Mouse (Mus musculus) cortical plate, adult 2 months (tissue): ENCODE data around the gene Adam22.

Experiments
- CTCF ChIP-seq: fragments of 200-500 bp; IDR thresholded peaks from 2 replicates; pipeline ENCODE4 v1.5.1; 2011; ENCODE audit warnings: mild to moderate bottlenecking, control low read depth, low read length; ENCODE audit not compliant: insufficient read depth; ENCODE audit errors: extremely low read depth
- POLR2A ChIP-seq: fragments of 200-500 bp; IDR thresholded peaks from 2 replicates; pipeline ENCODE4 v1.6.1; 2011; ENCODE audit warnings: mild to moderate bottlenecking, low read length, control low read depth; ENCODE audit not compliant: insufficient read depth; ENCODE audit errors: extremely low read depth

DNA sequence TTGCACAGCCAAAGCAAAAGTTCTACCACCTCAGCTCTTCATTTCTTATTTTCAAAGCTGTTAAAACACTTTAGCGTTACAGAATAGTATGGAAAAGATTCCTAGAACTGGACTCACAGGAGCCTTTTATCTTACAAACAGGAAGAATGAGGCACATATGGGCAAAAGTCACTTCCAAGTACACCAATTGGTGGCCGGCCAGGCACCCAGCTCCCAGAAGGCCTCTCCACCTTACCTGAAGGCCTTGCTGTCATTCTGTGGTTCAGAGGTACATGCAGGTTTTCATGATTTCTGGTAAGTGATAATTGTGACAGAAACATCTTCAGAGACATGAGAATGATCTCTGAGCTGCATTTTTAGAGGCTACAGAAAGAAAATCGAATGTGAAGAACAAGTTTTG is 24.7 kb downstream of the Adam22 start:
- no peak for TF ChIP-seq POLR2A
- no peak for TF ChIP-seq CTCF
